Mouse (Mus musculus): ENCODE data around the gene Hoxd9. TPM values are rescaled to one million over a fixed set of nuclear protein-coding genes. Genes with fewer than 3 reads are reported as not detected.

Gene Hoxd9
- not detected for total RNA-seq (2021)

DNA sequence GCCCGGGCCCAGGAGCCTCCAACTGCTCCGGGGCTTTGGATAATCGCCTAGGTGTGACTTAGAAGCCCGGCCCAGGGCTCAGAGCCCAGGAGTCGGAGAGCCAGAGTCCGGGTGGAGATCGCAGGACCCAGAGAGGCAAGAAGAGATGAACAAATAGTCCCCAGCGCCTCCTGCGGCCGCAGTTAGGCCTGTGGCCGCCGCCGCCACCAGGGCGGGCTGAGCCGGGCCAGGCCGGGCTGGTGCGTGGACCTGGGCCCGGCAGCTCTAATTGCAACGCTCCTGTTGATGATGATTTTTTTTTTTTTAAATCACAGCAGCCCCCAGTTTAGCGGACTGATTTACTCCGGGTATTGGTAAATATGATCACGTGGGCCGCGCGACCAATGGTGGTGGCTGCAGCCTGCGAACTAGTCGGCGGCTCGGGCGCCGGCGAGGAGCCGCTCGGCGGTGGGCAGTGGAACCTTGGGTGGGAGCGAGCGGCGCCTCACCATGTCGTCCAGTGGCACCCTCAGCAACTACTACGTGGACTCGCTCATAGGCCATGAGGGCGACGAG lies at the start of gene Hoxd9:
Hoxd9 (plus strand) TSS at position 161 of the 555 bp plus-strand sequence.
- DNase-seq (ENCODE audit: extremely low spot score in 1 of 2, low spot score in 2 of 2): no peak
- intact Hi-C loops (cut with DNase I): no loop called here

DNA sequence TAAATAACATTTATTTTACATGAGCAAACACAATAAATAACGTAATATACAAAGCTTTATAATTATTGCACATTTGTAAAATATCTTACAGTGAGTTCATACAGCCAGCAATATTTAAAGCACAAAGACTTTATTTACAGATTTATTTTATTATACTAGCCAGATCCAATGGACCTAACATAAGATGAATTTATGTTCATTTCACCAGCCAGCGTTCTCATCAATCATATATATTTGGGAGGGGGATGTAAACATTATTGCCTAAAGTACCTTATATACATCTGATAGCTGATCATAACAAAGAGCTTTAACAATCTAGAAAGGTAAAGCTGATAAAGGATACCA lies 44.6 kb upstream of the Hoxd9 start:
- intact Hi-C loops (cut with DNase I): no loop called here
- no peak for DNase-seq (ENCODE audit: extremely low spot score in 1 of 2, low spot score in 2 of 2)

DNA sequence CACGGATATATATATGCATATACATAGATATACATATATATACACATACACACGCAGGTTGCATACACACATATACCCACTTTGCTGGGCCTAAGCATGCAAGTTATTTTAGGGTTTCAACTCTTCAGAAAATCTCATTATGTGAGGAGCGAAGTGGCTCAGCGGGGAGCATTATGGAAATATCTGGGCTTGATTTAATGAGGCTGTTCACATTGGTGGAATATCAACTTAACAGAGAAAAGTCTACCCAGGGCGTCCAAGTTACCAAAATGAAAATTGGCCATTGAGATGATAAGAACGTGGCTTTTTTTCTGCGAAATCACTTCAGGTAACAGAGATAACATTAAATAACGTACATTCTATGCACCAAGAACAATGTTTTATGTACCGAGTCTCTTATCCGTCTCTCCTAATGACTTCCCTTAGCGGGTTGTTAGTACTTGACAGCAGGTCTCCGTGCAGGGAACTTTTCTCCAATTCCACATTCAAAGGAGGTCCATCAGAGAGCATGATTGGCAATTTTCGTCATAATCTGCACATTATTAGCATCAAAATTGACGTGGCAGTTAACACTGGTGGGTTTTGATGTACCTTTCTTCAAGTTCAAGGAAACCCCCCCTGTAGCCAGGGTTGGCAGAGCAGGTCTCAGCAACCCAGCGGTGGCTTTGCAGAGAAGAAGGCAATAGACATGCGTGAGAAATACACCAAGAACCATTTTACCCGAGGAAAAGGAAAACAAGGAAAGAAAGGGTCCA lies 43.6 kb upstream of the Hoxd9 start:
- DNase-seq (ENCODE audit: extremely low spot score in 1 of 2, low spot score in 2 of 2): no peak
- intact Hi-C loops (cut with DNase I): loop anchor here (2.0 kb wide), 1 partner anchor 353 kb away; no protein-coding TSS in a partner anchor

DNA sequence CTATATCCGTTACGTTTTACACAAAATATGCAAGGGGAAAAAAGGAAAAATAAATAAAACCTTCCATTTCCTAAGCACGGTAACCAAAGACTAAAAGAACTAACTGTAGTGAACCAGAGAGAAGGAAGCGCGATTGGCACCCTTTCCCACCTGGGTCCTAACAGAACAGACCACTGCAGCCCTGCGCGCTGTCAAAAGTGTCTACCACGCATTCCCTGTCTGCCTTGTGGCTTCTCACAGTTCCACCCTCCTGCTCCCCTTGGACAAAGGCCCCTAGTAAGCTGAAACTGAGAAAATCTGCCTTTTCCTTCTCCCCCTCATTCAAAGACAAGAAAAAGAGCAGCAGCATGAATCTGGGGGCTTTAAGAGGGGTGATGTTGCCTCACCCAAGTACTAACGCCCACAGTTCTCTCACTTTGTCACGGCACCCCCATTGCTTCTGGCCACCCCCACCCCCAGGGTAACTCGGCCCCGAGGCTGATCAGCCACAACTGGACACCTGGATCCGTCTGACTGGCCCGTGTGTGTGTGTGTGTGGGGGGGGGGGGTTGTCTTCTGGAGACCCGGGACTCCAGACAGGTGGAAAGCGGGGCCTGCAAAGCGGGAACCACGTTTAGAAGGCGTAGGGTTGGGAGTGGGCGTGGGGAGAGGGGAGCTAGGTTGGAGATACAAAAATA lies 42.6 kb upstream of the Hoxd9 start:
- DNase-seq (ENCODE audit: extremely low spot score in 1 of 2, low spot score in 2 of 2): no peak
- intact Hi-C loops (cut with DNase I): loop anchor here (2.0 to 5.0 kb wide), 2 partner anchors 37 to 354 kb away; partner anchors contain the start of gene Hoxd10

DNA sequence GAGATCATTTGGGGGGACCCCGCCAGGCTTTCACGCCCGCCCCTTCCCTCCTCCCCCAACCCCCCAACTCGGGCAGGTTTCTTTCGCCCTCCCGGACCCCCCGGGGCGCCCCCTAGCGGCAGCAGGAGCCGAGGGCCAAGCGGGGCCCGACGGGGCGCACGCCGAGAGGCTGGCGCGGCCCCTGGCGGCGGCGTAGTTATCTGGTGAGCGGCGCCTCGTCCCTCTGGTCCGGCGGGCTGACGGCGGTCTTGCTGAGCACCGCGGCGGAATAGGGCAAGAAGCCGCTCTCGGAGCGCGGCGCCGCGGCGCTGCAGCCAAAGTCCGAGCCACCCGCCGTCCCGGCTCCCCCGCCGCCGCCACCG lies 42.1 kb upstream of the Hoxd9 start:
- intact Hi-C loops (cut with DNase I): loop anchor here (2.0 to 5.0 kb wide), 2 partner anchors 37 to 355 kb away; partner anchors contain the start of gene Hoxd10
- peak in 1 of 2 experiments; percentile 50 for DNase-seq (ENCODE audit: extremely low spot score in 1 of 2, low spot score in 2 of 2)

DNA sequence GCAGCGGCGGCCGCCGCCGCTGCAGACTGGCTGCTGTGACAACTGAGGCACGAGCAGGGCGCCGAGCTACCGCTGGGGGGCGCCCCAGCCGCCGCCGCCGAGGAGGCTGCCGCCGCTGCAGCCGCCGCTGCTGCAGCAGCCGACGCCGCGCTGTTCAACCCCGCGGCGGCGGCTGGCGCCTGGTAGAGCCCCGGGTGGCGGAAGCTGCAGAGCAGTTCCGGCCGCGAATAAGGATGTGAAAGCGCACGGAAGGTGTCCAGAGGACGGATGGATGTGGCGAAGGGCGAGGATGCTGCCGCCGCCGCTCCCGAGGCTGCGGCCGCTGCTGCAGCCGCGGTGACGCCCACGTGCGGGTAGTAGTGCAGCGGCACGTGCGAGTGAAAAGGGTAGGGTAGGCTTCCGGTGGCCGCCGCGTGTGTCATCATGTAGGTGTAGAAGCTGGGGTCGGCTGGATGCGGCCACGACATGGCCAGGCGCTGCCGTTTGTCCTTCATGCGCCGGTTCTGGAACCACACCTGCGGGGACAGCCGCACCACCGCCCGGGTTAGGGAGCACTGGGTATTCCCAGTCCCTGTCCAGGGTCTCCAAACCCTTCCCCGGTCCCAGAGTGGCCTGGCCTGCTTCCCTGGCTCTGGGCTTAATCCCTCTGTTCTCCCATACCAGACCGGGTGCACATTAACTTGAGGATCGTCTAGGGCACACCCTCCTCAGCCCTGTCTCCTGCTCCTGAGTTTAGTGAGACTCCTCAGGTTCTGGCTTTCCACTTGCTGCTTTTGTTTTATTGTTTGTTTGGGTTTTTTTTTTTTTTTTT lies 41.5 kb upstream of the Hoxd9 start:
- DNase-seq (ENCODE audit: extremely low spot score in 1 of 2, low spot score in 2 of 2): no peak
- intact Hi-C loops (cut with DNase I): loop anchor here (2.0 to 5.0 kb wide), 2 partner anchors 36 to 355 kb away; partner anchors contain the start of gene Hoxd10

DNA sequence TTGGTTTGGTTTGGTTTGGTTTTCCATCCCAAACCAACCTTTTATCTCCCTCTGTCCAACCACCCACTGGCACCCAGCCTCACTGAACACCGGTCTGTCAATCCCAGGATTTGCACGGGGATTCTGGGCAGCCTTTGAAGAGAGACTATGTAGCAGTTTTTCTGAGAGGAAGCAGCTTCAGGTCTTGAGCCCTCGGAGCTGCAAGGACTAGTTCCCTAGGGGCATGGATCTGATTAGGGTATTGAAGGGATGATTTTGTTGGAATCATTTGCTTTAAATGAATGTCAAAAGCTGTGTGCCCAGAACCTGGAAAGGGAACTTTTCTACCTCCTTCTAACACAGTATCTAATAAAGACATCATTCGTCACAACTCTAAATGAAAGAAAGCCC lies 40.9 kb upstream of the Hoxd9 start:
- intact Hi-C loops (cut with DNase I): loop anchor here (5.0 kb wide), 1 partner anchor 36 kb away; the partner anchor contains the start of gene Hoxd10
- no peak for DNase-seq (ENCODE audit: extremely low spot score in 1 of 2, low spot score in 2 of 2)

DNA sequence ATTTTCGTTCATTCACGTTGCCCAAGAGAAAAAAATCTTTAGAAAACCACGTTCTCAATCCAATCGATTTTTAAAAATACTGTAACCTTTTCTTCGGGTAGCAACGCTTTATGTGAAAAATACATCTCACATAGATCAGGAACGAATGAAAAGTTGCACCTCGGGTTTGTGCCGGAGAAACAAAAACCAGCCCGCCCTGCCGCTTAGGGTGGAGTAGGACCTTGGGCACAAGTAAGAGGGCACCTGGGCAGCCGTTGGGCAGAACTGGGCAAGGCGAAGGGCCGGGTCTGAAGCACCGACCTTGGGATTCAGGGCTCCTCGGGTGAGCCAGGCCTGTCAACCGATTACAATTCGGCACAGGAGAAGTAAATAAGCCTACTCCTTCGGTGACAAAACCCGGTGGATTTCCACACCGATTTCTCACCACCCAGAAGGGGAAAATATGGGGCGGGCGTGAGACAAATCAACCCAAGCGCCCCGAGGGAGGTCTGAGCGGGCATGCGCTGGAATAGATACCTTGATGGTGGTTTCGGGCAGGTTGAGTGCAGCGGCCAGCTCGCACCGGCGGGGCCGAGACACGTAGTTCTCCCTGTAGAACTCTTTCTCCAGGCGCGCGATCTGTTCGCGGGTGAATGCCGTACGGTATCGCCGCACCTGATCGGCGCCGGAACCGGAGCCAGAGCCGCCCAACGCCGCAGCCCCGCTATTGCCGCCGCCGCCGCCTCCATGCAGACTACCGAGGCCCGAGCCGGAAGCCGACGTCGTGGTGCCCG lies 40.1 kb upstream of the Hoxd9 start:
- DNase-seq (ENCODE audit: extremely low spot score in 1 of 2, low spot score in 2 of 2): no peak
- intact Hi-C loops (cut with DNase I): loop anchor here (5.0 kb wide), 1 partner anchor 35 kb away; the partner anchor contains the start of gene Hoxd10

DNA sequence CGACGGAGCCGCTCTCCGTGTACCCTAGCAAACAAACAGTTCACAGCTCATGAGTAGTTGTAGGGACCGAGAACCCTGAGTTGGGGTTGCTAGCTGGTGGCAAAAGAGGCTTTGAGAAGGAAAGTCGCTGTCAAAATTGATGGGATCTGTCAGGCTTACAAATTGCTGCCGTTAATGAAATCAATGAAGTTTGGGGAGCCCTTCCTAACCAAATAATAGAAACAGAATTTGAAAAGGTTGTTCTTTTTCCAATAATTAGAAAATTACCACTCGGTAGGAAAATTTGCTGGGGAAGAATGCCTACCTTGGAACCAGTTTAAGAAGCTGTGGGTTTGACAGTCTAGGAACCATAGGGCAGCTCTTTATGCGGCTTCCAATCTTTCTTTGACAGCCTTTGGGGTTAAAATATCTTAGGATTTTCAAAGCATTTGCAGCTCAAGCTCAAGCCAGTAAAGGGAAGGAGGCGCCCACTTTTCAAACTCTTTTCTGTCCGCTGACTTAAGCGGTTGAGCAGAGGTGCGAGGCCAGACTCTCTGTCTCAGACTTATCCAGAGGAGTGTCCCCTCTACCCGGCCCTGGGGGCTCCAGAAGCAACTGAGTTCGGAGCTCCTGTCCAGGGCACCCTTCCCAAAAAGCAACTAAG lies 39.4 kb upstream of the Hoxd9 start:
- no peak for DNase-seq (ENCODE audit: extremely low spot score in 1 of 2, low spot score in 2 of 2)
- intact Hi-C loops (cut with DNase I): loop anchor here (5.0 kb wide), 1 partner anchor 34 kb away; the partner anchor contains the start of gene Hoxd10

DNA sequence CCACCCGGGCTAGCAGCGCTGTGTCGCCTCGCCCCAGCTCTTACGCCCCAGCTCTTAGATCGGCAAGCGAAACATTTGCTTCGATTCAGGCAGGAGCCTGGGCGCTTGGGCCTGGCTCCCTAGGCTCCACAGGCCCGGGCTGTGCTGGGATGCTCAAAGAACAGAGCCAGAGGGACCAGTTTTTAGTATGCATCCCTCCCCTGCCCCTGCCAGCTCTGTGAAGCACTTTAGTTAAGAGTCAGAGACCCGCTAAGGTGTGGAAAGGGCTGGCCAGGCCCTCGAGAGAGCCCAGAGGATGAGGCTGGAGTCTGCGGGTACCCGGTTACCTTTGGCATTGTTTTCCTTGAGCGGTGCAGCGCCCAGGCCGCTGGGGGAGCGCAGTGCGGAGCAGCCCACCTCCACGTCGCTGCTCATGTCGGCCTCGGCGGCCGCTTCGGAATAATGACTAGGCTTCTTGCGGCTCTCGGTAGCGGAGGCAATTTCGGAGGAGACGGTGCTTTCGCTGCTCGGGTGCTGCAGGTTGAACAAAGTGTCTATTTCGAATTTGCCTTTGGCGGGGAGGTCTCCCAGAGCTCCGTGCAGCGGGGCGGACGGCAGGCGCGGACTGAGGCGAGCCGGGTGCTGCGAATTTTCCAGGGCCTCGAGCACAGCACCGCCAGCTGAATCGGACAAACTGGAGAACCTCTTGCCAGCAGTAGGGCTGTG lies 38.7 kb upstream of the Hoxd9 start:
- intact Hi-C loops (cut with DNase I): loop anchor here (5.0 kb wide), 1 partner anchor 33 kb away; the partner anchor contains the start of gene Hoxd10
- no peak for DNase-seq (ENCODE audit: extremely low spot score in 1 of 2, low spot score in 2 of 2)

DNA sequence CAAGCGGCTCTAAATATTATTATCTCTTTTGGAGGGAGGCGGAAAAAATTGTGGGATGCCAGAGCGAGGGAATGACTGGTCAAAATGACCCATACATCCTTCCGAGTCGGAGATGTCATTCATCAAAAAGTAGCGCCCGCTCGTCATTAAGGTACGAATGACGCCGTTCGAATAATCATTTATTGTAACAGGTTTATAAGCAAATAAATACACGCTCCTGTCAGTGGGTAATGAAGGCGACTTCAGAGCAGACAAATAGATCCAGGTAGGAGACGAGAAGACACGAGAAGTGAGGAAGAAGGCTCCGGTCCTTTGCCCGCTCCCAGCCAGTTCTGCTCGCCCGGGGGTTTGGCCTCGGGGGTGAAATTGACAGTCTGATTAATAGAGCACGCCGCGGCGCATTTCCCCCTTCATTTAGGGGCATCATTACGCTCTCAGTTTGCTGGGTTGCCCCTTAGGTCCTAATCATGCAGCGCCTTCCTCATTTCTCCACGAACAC lies 38.0 kb upstream of the Hoxd9 start, which contains the start of gene Evx2:
Evx2 (minus strand) TSS at position 51 of the 499 bp plus-strand sequence.
- DNase-seq (ENCODE audit: extremely low spot score in 1 of 2, low spot score in 2 of 2): no peak
- intact Hi-C loops (cut with DNase I): loop anchor here (5.0 kb wide), 4 partner anchors 33 to 1112 kb away; partner anchors contain the start of gene Hoxd10

DNA sequence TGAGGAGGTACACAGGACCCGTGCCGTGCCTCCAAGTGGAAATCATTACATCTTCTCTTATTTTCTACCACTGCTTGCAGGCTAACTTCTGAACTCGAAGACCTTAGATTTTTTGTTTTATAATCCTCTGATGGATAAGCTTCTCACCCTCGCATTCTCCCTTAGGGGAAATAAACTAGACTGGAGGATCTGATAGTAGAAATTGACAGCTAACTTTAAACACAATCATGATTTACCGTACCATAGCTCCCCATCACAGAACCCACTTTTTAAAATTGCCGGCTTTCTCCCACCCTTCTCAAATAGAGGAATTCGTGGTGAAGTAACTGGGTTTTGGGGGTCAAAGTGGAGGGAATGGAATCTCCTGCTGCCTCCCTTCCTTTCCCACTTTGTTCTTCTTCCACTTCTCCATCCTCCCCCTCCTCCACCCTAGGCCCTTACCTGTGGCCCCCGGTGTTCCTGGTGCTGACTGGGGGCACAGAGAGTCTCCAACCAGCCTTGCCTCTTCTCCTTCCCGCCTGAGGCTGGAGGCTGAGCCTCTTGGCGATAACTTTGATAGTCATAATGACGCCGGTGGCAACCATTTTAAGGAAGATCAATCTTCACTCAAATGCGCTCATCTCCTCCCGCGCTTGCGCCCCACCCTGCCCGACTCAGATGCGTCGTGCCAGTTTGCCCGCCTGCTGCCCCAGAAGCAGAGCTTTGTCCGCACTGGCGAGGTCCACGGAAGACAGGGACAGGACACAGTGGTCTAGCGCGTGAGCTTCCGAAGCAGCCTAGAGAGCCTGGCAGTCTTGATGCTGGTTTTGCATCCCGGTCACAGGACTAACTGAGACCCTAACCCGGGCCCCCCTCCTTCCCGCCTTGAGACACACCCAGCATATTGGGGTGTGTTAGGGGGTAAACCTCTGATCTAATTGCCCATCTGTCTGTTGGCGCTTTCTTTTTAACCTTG lies 36.8 kb upstream of the Hoxd9 start:
- DNase-seq (ENCODE audit: extremely low spot score in 1 of 2, low spot score in 2 of 2): no peak
- intact Hi-C loops (cut with DNase I): loop anchor here (5.0 kb wide), 3 partner anchors 693 to 1113 kb away; no protein-coding TSS in a partner anchor

DNA sequence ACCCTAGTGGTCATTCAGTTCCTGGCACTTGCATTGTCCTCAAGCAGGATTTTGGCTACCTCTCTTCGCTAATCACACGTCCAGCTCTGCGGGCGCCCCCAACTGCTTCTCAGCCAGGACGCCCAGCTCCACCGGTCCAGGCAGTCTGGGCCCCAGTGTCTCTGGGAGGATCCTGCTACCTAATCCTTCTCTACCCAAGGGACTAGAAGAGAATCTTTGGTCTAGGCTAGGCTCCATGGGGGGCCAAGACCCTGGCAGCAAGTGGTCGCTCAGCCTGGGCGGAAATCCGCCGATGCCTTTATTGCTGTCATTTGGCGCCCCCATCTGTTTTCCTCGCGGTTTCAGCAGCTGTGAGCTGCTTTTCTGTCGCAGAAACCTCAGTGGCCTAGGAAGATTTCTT lies 35.8 kb upstream of the Hoxd9 start:
- peak; percentile 26 to 62 for DNase-seq (ENCODE audit: extremely low spot score in 1 of 2, low spot score in 2 of 2)
- intact Hi-C loops (cut with DNase I): loop anchor here (2.0 to 5.0 kb wide), 5 partner anchors 361 to 1114 kb away; no protein-coding TSS in a partner anchor

DNA sequence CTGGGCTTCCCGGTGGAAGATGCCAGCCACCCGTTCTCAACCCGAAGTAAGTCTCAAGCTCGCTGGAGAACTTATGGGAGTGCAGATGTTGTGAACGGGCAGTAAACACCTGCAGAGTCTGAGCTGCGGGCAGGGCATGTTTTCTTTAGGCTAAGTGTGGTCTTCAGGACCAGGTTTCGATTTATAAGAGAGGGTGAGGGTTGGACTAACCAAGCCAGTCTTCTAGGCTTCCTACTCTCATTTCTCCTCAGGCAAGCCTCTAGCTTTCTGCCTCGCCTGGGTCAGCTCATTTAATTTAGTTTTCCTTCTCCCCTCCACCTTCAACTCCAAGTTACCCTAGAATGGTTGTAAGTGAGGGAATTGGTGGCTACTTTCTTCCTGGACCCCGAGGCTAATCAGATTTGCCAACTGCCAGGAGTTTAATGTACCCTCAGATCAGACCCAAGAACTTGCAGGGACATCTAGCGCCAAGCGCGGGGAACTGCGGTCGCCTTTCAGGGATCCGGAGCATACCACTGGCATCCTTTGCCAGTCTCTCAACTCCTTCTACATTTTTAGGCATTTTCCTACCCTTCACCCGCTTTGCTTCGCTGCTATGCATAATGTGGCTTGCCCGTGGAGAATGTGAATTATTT lies 34.1 kb upstream of the Hoxd9 start:
- intact Hi-C loops (cut with DNase I): loop anchor here (2.0 to 5.0 kb wide), 5 partner anchors 363 to 1116 kb away; no protein-coding TSS in a partner anchor
- DNase-seq (ENCODE audit: extremely low spot score in 1 of 2, low spot score in 2 of 2): peak; percentile 39 to 64

DNA sequence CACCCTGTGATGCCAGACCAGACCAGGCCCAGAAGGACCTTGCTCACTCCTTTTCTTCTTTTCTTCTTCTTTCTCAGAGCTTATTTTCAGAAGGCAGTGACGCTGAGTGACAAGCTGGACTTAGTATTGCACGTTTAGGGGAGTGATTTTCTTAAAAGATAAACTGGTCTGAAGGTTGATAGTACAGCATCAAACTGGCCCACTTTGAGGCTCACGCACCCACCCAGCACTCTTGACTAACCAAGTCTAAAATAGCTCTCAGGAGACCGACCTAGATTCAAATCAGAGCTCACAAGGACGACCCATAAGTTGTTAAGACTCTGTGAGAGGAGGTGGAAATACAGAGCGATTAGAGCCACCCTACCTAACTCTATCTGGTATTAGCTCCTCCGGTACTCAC lies 31.1 kb upstream of the Hoxd9 start:
- DNase-seq (ENCODE audit: extremely low spot score in 1 of 2, low spot score in 2 of 2): no peak
- intact Hi-C loops (cut with DNase I): no loop called here

All from left cerebral cortex, postnatal 10 days (tissue).